Mouse (Mus musculus): ENCODE data around the gene Cenpb. TPM values are rescaled to one million over a fixed set of nuclear protein-coding genes. Genes with fewer than 3 reads are reported as not detected.

Gene Cenpb
- total and polyA plus RNA-seq, 2 experiments from 2014 or later = 14.4 to 112 TPM

- Histone ChIP-seq H3K27ac (no peak overlapping the region), H3K4me2 (ENCODE audit: low read depth, low read length) (no peak overlapping the region), H3K9ac (replicated peaks; ENCODE audit: low read length) (no peak overlapping the region)
Measured at GRCm38 (mm10) chr2:131140533-131140905, 39.3 kb downstream of the Cenpb start.

GRCm38 (mm10) chr2:131139886-131140532 is 39.9 kb downstream of the Cenpb start:
- ATAC-seq = no peak
- H3K36me3 ChIP-seq (ENCODE audit: insufficient read depth, low read length) = peaks cover 5% of the 10 kb centered on the region; the same call in 1 of the 2 replicates
- no peak overlapping the region for H3K9ac ChIP-seq (replicated peaks; ENCODE audit: low read length)
- no peak overlapping the region for H3K27ac ChIP-seq
- H3K4me3 ChIP-seq (ENCODE audit: low read length) = no peak overlapping the region
- no peak for DNase-seq (ENCODE audit: low spot score)
- no peaks in the 10 kb centered on the region for H3K27me3 ChIP-seq (ENCODE audit: insufficient read depth, low read length)
- TF ChIP-seq CTCF (IDR thresholded peaks at IDR 0.05; ENCODE audit: low read depth) = no peak
- WGBS = 46% methylated on average over 5 of the region's 5 CpGs
- H3K4me2 ChIP-seq (ENCODE audit: low read depth, low read length) = no peak overlapping the region
- H3K4me1 ChIP-seq (ENCODE audit: insufficient read depth, low read length) = no peaks in the 10 kb centered on the region
- H3K9me3 ChIP-seq (ENCODE audit: low read length) = no peaks in the 10 kb centered on the region

More at GRCm38 (mm10) chr2:131140533-131140905, 39.3 kb downstream of the Cenpb start:
- Histone ChIP-seq H3K4me3 (ENCODE audit: low read length) (no peak overlapping the region), H3K4me1 (ENCODE audit: insufficient read depth, low read length) (no peaks in the 10 kb centered on the region), H3K36me3 (ENCODE audit: insufficient read depth, low read length) (peaks cover 10% of the 10 kb centered on the region; the same call in 1 of the 2 replicates), H3K9me3 (ENCODE audit: low read length) (no peaks in the 10 kb centered on the region), H3K27me3 (ENCODE audit: insufficient read depth, low read length) (no peaks in the 10 kb centered on the region)
- WGBS = 68% methylated on average over 5 of the region's 5 CpGs
- ATAC-seq (no peak), DNase-seq (ENCODE audit: low spot score) (no peak)
- TF ChIP-seq CTCF (IDR thresholded peaks at IDR 0.05; ENCODE audit: low read depth) = no peak

GRCm38 (mm10) chr2:131139287-131139686 is 40.6 kb downstream of the Cenpb start:
- H3K27ac ChIP-seq = no peak overlapping the region
- no peak overlapping the region for H3K4me2 ChIP-seq (ENCODE audit: low read depth, low read length)
- 90% methylated on average over 5 of the region's 5 CpGs for WGBS
- no peaks in the 10 kb centered on the region; the same call in 1 of the 2 replicates for H3K36me3 ChIP-seq (ENCODE audit: insufficient read depth, low read length)
- no peak for DNase-seq (ENCODE audit: low spot score)
- no peaks in the 10 kb centered on the region for H3K27me3 ChIP-seq (ENCODE audit: insufficient read depth, low read length)
- no peaks in the 10 kb centered on the region for H3K9me3 ChIP-seq (ENCODE audit: low read length)
- no peak for TF ChIP-seq CTCF (IDR thresholded peaks at IDR 0.05; ENCODE audit: low read depth)
- no peak overlapping the region for H3K4me3 ChIP-seq (ENCODE audit: low read length)
- H3K9ac ChIP-seq (replicated peaks; ENCODE audit: low read length) = no peak overlapping the region
- no peaks in the 10 kb centered on the region for H3K4me1 ChIP-seq (ENCODE audit: insufficient read depth, low read length)
- no peak for ATAC-seq

GRCm38 (mm10) chr2:131138760-131139159 is 41.1 kb downstream of the Cenpb start:
- no peak for ATAC-seq
- Histone ChIP-seq H3K4me3 (ENCODE audit: low read length) (no peak overlapping the region), H3K27ac (no peak overlapping the region), H3K27me3 (ENCODE audit: insufficient read depth, low read length) (no peaks in the 10 kb centered on the region), H3K4me2 (ENCODE audit: low read depth, low read length) (no peak overlapping the region), H3K4me1 (ENCODE audit: insufficient read depth, low read length) (no peaks in the 10 kb centered on the region), H3K36me3 (ENCODE audit: insufficient read depth, low read length) (no peaks in the 10 kb centered on the region), H3K9ac (replicated peaks; ENCODE audit: low read length) (no peak overlapping the region), H3K9me3 (ENCODE audit: low read length) (no peaks in the 10 kb centered on the region)
- no peak for DNase-seq (ENCODE audit: low spot score)
- no peak for TF ChIP-seq CTCF (IDR thresholded peaks at IDR 0.05; ENCODE audit: low read depth)
- WGBS = 58% methylated on average over 7 of the region's 7 CpGs

GRCm38 (mm10) chr2:131138296-131138695 is 41.6 kb downstream of the Cenpb start:
- Histone ChIP-seq H3K27me3 (ENCODE audit: insufficient read depth, low read length) (no peaks in the 10 kb centered on the region), H3K4me3 (ENCODE audit: low read length) (no peak overlapping the region), H3K36me3 (ENCODE audit: insufficient read depth, low read length) (no peaks in the 10 kb centered on the region), H3K4me2 (ENCODE audit: low read depth, low read length) (no peak overlapping the region), H3K9me3 (ENCODE audit: low read length) (no peaks in the 10 kb centered on the region), H3K9ac (replicated peaks; ENCODE audit: low read length) (no peak overlapping the region), H3K27ac (no peak overlapping the region), H3K4me1 (ENCODE audit: insufficient read depth, low read length) (no peaks in the 10 kb centered on the region)
- no peak for TF ChIP-seq CTCF (IDR thresholded peaks at IDR 0.05; ENCODE audit: low read depth)
- ATAC-seq (no peak), DNase-seq (ENCODE audit: low spot score) (no peak)
- 62% methylated on average over 4 of the region's 4 CpGs for WGBS

GRCm38 (mm10) chr2:131135521-131136139 is 44.2 kb downstream of the Cenpb start:
- TF ChIP-seq CTCF (IDR thresholded peaks at IDR 0.05; ENCODE audit: low read depth) = no peak
- Histone ChIP-seq H3K4me1 (ENCODE audit: insufficient read depth, low read length) (no peaks in the 10 kb centered on the region), H3K27ac (no peak overlapping the region), H3K9ac (replicated peaks; ENCODE audit: low read length) (no peak overlapping the region), H3K9me3 (ENCODE audit: low read length) (no peaks in the 10 kb centered on the region), H3K27me3 (ENCODE audit: insufficient read depth, low read length) (no peaks in the 10 kb centered on the region), H3K36me3 (ENCODE audit: insufficient read depth, low read length) (no peaks in the 10 kb centered on the region), H3K4me3 (ENCODE audit: low read length) (no peak overlapping the region), H3K4me2 (ENCODE audit: low read depth, low read length) (no peak overlapping the region)
- 82% methylated on average over 11 of the region's 11 CpGs for WGBS
- ATAC-seq (no peak), DNase-seq (ENCODE audit: low spot score) (no peak)

GRCm38 (mm10) chr2:131134826-131135400 is 45.0 kb downstream of the Cenpb start:
- TF ChIP-seq CTCF (IDR thresholded peaks at IDR 0.05; ENCODE audit: low read depth) = no peak
- H3K4me1 ChIP-seq (ENCODE audit: insufficient read depth, low read length) = no peaks in the 10 kb centered on the region
- H3K4me3 ChIP-seq (ENCODE audit: low read length) = no peak overlapping the region
- H3K27me3 ChIP-seq (ENCODE audit: insufficient read depth, low read length) = no peaks in the 10 kb centered on the region
- DNase-seq (ENCODE audit: low spot score) = no peak
- H3K4me2 ChIP-seq (ENCODE audit: low read depth, low read length) = no peak overlapping the region
- ATAC-seq = no peak
- H3K27ac ChIP-seq = peak overlapping the region; percentile 27; the same call in 1 of the 2 replicates
- 81% methylated on average over 8 of the region's 8 CpGs for WGBS
- H3K36me3 ChIP-seq (ENCODE audit: insufficient read depth, low read length) = no peaks in the 10 kb centered on the region
- H3K9ac ChIP-seq (replicated peaks; ENCODE audit: low read length) = no peak overlapping the region
- no peaks in the 10 kb centered on the region for H3K9me3 ChIP-seq (ENCODE audit: low read length)
